Mouse (Mus musculus): ENCODE data around the gene Zfp592. TPM values are rescaled to one million over a fixed set of nuclear protein-coding genes. Genes with fewer than 3 reads are reported as not detected.
A peak's percentile ranks its signal among the peaks of the same experiment; 100 is the strongest.
"Not testable (repeated sequence)": the region's sequence is repeated elsewhere in the genome, so short reads cannot be mapped to it uniquely, and the experiment has no call there.

The Zfp592 gene
- 12.1 and 14.3 TPM in 2 replicates for polyA plus RNA-seq (2016; fragmentation: Nextera tagmentation; extraction: Ambion mirVana)

DNA sequence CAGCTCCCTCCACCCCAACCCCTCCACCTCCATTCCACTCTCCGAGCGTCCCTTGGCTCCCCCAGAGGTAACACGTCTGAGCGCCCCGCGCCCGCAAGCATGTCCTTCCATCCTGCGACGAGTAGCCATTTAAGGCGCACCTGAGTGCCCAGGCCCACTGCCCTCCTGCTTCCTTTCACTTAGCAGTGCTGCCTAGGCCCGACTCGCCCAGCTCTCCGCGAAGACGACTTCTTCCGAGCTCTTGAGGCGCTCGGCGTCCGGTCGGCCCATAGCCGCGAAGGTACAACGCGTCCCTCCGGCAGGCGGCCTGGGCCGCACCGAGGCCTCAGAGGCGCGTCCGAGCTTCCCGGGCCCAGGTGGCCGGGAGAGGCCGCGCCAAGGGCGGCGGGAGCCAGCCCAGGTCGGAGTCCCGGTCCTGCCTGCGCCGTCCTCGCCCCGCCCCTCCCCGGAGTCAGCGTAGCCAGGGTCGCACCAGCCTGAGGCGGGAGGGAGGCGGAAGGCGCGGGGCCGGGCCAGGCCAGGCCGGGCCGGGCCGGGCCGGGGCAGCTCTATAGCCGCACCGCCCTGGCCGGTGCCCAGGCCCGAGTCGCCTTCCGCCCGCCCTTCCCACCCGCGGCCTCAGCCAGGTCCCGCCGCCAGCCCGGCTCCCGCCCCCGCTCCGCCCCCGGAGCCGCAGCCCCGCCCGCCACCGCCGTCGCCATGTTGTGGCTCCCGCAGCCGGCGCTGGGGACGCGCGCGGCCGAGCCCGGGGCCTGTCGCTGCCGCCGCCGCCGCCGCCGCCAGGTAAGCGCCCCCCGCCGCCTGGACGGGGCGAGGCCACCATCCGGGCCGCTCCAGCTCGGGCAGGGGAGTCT is at the start of gene Zfp592:
TSS of gene Zfp592 (plus strand) at position 702 of the 854 bp plus-strand sequence.
- Histone ChIP-seq H3K36me3 (replicated peaks) (no peaks in the 10 kb centered on the region), H3K9ac (peak within 1 kb of the TSS; percentile 98), H3K4me1 (peaks cover 38% of the 10 kb centered on the region), H3K4me3 (replicated peaks) (peak within 1 kb of the TSS; percentile 91), H3K27ac (peak within 1 kb of the TSS; percentile 94), H3K27me3 (no peaks in the 10 kb centered on the region), H3K9me3 (no peaks in the 10 kb centered on the region), H3K4me2 (peak within 1 kb of the TSS; percentile 91)
- ATAC-seq (ENCODE audit: low FRiP score): peak; percentile 92
- WGBS: 0% methylated on average over 65 of the region's 102 CpGs

DNA sequence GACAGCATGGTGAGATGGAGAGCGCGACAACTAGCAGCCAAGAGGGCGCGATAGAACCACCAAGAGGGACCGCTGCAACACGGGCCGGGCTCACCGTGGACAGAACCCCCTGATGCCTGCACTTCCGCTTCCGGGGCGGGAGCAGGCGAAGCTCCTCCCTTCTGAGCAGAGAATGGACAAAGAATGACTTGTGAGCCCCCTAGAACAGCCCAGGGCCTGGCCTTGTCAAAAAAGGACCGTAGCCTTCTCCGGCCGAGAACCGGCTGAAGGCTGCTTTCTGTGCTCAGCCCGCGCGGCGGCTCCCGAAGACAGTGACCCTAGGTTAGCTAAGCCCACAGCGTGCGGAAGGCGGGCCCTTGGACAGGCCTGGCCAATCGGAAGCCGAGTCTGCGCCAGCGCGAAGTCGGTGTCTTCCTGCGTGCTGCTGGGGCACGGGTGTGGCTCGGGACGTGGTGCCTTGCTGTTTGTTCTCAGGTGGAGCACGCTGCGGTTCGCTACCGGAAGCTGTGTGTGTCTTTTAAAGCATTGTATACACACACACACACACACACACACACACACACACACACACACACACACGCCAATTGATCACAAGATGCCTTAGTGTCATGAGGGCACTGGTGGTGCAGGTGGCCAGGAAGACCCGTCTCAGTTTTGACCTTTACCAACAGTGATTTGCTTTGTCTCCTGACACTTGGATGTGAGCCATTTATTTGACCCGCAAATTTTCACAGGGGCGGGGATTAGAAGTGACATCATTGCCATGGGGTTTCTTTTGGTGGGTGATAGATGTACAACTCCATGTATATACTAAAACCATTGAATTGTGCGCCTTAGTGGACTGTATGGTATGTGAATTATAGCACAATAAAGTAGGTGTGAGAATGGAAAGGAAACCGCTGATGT is 45.8 kb upstream of the Zfp592 start, which contains the start of gene Sec11a:
TSS of gene Sec11a (minus strand) at position 336 of the 906 bp plus-strand sequence.
- Histone ChIP-seq H3K9ac (peak within 1 kb of the TSS; percentile 86), H3K4me3 (replicated peaks) (peak within 1 kb of the TSS; percentile 88), H3K4me2 (peak within 1 kb of the TSS; percentile 92), H3K27ac (peak within 1 kb of the TSS; percentile 93), H3K36me3 (replicated peaks) (peaks cover 9% of the 10 kb centered on the region), H3K9me3 (no peaks in the 10 kb centered on the region), H3K27me3 (no peaks in the 10 kb centered on the region), H3K4me1 (peaks cover 24% of the 10 kb centered on the region)
- ATAC-seq (ENCODE audit: low FRiP score): peak; percentile 99
- 2% methylated on average over 44 of the region's 44 CpGs for WGBS

GRCm38 (mm10) chr7:80951461-80951860 is 42.0 kb upstream of the Zfp592 start:
- Histone ChIP-seq H3K36me3 (replicated peaks) (no peaks in the 10 kb centered on the region), H3K27me3 (no peaks in the 10 kb centered on the region), H3K27ac (no peak overlapping the region), H3K9me3 (no peaks in the 10 kb centered on the region), H3K9ac (no peak overlapping the region), H3K4me3 (replicated peaks) (no peak overlapping the region), H3K4me1 (peaks cover 7% of the 10 kb centered on the region), H3K4me2 (no peak overlapping the region)
- ATAC-seq (ENCODE audit: low FRiP score): no peak
- WGBS: 88% methylated on average over 4 of the region's 4 CpGs

GRCm38 (mm10) chr7:80952140-80952539 is 41.3 kb upstream of the Zfp592 start:
- no peak overlapping the region for H3K9ac ChIP-seq
- no peaks in the 10 kb centered on the region for H3K9me3 ChIP-seq
- WGBS: 65% methylated on average over 3 of the region's 3 CpGs
- no peak overlapping the region for H3K4me2 ChIP-seq
- H3K27me3 ChIP-seq: no peaks in the 10 kb centered on the region
- ATAC-seq (ENCODE audit: low FRiP score): no peak
- H3K4me3 ChIP-seq (replicated peaks): no peak overlapping the region
- 0 out of 2 replicates have a peak, but pooled peaks cover 3% of the 10 kb centered on the region for H3K4me1 ChIP-seq
- H3K36me3 ChIP-seq (replicated peaks): no peaks in the 10 kb centered on the region
- H3K27ac ChIP-seq: no peak overlapping the region

DNA sequence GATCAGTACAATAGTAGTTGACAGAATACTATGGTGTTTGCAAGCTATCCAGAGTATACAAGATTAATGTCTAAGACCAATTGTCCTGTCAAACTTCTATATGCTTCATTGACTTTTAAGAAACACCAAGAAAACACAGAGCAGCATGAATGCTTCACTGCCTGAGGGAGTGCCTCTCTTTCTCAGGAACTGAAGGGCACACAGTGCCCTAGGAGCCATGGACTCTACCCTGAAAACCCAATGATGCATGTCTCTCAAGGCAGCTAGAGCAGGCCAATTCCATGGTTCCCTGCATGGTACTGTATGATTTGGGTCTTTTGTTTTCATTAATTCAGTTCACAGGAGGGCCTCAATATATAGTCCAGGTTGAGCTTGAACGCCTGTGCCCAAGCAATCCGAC is 39.2 kb upstream of the Zfp592 start:
- ATAC-seq (ENCODE audit: low FRiP score): no peak
- H3K4me1 ChIP-seq: no peaks in the 10 kb centered on the region
- H3K4me3 ChIP-seq (replicated peaks): no peak overlapping the region
- no peaks in the 10 kb centered on the region for H3K27me3 ChIP-seq
- H3K4me2 ChIP-seq: no peak overlapping the region
- no peak overlapping the region for H3K27ac ChIP-seq
- H3K36me3 ChIP-seq (replicated peaks): no peaks in the 10 kb centered on the region
- WGBS: 81% methylated on average over 2 of the region's 2 CpGs
- no peaks in the 10 kb centered on the region for H3K9me3 ChIP-seq
- no peak overlapping the region for H3K9ac ChIP-seq

DNA sequence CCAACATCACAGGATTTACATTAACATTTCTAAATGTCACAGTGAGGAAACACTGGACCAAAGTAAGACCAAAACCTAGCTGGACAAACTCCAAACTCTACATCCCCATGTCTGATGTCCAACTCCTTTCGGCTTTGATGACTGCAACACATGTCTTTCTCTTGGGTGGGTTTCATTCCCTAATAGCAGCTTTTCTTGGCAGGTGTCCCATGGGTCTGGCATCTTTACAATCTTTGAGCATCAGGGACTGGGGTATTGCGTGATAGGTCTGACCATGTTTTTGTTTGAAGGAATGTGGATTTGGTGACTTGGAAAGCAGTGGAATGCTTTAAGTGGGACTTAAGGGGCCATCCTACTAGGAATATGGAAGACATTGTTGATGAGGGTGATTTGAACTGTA is 36.6 kb upstream of the Zfp592 start:
- H3K4me2 ChIP-seq: no peak overlapping the region
- H3K9me3 ChIP-seq: no peaks in the 10 kb centered on the region
- H3K27me3 ChIP-seq: no peaks in the 10 kb centered on the region
- H3K36me3 ChIP-seq (replicated peaks): no peaks in the 10 kb centered on the region
- no peak for ATAC-seq (ENCODE audit: low FRiP score)
- no peak overlapping the region for H3K9ac ChIP-seq
- H3K4me1 ChIP-seq: no peaks in the 10 kb centered on the region
- H3K4me3 ChIP-seq (replicated peaks): no peak overlapping the region
- H3K27ac ChIP-seq: no peak overlapping the region
- WGBS: 80% methylated on average over 2 of the region's 2 CpGs

DNA sequence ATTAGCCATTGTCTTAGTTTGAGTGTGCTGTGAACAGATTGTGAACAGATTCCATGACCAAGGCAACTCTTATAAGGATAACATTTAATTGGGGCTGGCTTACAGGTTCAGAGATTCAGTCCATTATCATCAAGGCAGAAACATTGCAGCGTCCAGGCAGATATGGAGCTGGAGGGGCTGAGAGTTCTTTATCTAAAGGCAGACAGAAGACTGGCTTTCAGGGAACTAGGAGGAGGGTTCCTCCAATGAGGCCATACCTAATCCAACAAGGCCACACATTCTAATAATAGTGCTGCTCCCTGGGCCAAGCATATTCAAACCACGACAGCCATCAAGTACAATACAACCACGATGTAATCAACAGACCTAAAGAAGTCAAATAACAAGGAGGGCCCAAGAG is 34.5 kb upstream of the Zfp592 start:
- ATAC-seq (ENCODE audit: low FRiP score): no peak

GRCm38 (mm10) chr7:80962799-80963198 is 30.7 kb upstream of the Zfp592 start:
- 39% methylated on average over 6 of the region's 6 CpGs for WGBS
- Histone ChIP-seq H3K27ac (no peak overlapping the region), H3K27me3 (no peaks in the 10 kb centered on the region), H3K4me3 (replicated peaks) (no peak overlapping the region), H3K9me3 (no peaks in the 10 kb centered on the region), H3K4me1 (no peaks in the 10 kb centered on the region), H3K4me2 (no peak overlapping the region), H3K36me3 (replicated peaks) (no peaks in the 10 kb centered on the region), H3K9ac (no peak overlapping the region)
- ATAC-seq (ENCODE audit: low FRiP score): no peak

More for the DNA sequence above, 34.5 kb upstream of the Zfp592 start:
- Histone ChIP-seq H3K36me3 (replicated peaks) (no peaks in the 10 kb centered on the region), H3K9ac (no peak overlapping the region), H3K4me2 (no peak overlapping the region), H3K9me3 (no peaks in the 10 kb centered on the region), H3K4me1 (no peaks in the 10 kb centered on the region), H3K27ac (no peak overlapping the region), H3K27me3 (no peaks in the 10 kb centered on the region), H3K4me3 (replicated peaks) (no peak overlapping the region)
- 77% methylated on average over 3 of the region's 3 CpGs for WGBS

GRCm38 (mm10) chr7:80970913-80971312 is 22.6 kb upstream of the Zfp592 start:
- ATAC-seq (ENCODE audit: low FRiP score): no peak

DNA sequence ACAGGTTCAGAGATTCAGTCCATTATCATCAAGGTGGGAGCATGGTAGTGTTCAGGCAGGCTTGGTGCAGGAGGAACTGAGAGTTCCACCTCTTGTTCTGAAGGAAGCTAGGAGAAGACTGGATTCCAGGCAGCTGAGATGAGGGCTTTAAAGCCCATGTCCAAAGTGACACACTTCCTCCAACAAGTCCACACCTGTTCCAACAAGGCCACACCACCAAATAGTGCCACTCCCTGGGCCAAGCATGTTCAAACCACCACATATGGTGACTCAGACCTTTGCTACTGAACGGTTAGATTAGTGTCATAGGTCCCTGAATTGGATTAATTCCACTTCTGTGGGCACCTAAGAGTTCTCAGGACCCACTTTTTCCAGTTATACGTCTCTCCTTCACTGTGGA is 22.1 kb upstream of the Zfp592 start:
- no peaks in the 10 kb centered on the region for H3K27me3 ChIP-seq
- no peak overlapping the region for H3K4me2 ChIP-seq
- no peak overlapping the region for H3K27ac ChIP-seq
- WGBS: 70% methylated on average over 2 of the region's 2 CpGs
- H3K4me1 ChIP-seq: no peaks in the 10 kb centered on the region
- H3K9me3 ChIP-seq: no peaks in the 10 kb centered on the region
- H3K4me3 ChIP-seq (replicated peaks): no peak overlapping the region
- no peak overlapping the region for H3K9ac ChIP-seq
- no peak for ATAC-seq (ENCODE audit: low FRiP score)
- H3K36me3 ChIP-seq (replicated peaks): no peaks in the 10 kb centered on the region

More at GRCm38 (mm10) chr7:80970913-80971312, 22.6 kb upstream of the Zfp592 start:
- 78% methylated on average over 3 of the region's 3 CpGs for WGBS
- Histone ChIP-seq H3K9me3 (no peaks in the 10 kb centered on the region), H3K27me3 (no peaks in the 10 kb centered on the region), H3K36me3 (replicated peaks) (no peaks in the 10 kb centered on the region), H3K9ac (no peak overlapping the region), H3K4me2 (no peak overlapping the region), H3K27ac (no peak overlapping the region), H3K4me3 (replicated peaks) (no peak overlapping the region), H3K4me1 (no peaks in the 10 kb centered on the region)

GRCm38 (mm10) chr7:80972082-80972481 is 21.4 kb upstream of the Zfp592 start:
- Histone ChIP-seq H3K36me3 (replicated peaks) (no peaks in the 10 kb centered on the region), H3K27me3 (no peaks in the 10 kb centered on the region), H3K4me3 (replicated peaks) (no peak overlapping the region), H3K4me2 (no peak overlapping the region), H3K27ac (no peak overlapping the region), H3K9me3 (no peaks in the 10 kb centered on the region), H3K9ac (no peak overlapping the region), H3K4me1 (no peaks in the 10 kb centered on the region)
- ATAC-seq (ENCODE audit: low FRiP score): no peak
- WGBS: 93% methylated on average over 5 of the region's 5 CpGs

GRCm38 (mm10) chr7:80972920-80973637 is 20.4 kb upstream of the Zfp592 start:
- H3K27ac ChIP-seq; H3K36me3 ChIP-seq (replicated peaks); H3K4me2 ChIP-seq; H3K4me3 ChIP-seq (replicated peaks); H3K9me3 ChIP-seq; H3K9ac ChIP-seq; H3K27me3 ChIP-seq; H3K4me1 ChIP-seq; ATAC-seq (ENCODE audit: low FRiP score): not testable (repeated sequence)
- WGBS: 88% methylated on average over 4 of the region's 4 CpGs

Data from forebrain, embryonic 12.5 days (tissue).